Mouse (Mus musculus) C2C12 (cell line): ENCODE results near the gene Tmbim1. TPM values are rescaled to one million over a fixed set of nuclear protein-coding genes. Genes with fewer than 3 reads are reported as not detected.
A peak's percentile ranks its signal among the peaks of the same experiment; 100 is the strongest.

ENCODE experiments used
- H3K27me3 ChIP-seq: one replicate; pipeline ENCODE4 v1.6.1; 2011; ENCODE audit not compliant: control insufficient read depth, insufficient read depth, insufficient read length
- H3K36me3 ChIP-seq: one replicate; pipeline ENCODE4 v1.6.1; 2011; ENCODE audit not compliant: control insufficient read depth, insufficient read depth
- H3K4me3 ChIP-seq: one replicate; pipeline ENCODE4 v1.5.1; 2011; ENCODE audit warnings: mild to moderate bottlenecking, control low read depth; ENCODE audit not compliant: poor library complexity, insufficient read depth, severe bottlenecking
- H3K79me2 ChIP-seq: one replicate; pipeline ENCODE4 v1.6.1; 2011; ENCODE audit not compliant: control insufficient read depth, insufficient read depth
- H3K79me3 ChIP-seq: one replicate; pipeline ENCODE4 v1.6.1; 2011; ENCODE audit warnings: low read depth, control low read depth
- H3ac ChIP-seq: one replicate; pipeline ENCODE3; 2011; ENCODE audit warnings: low read depth; ENCODE audit not compliant: control insufficient read depth, insufficient read length
- CEBPB ChIP-seq: IDR thresholded peaks from one replicate; pipeline ENCODE4 v1.6.1; 2011; ENCODE audit warnings: low read depth, mild to moderate bottlenecking, control low read depth, moderate library complexity
- CTCF ChIP-seq: IDR thresholded peaks from one replicate; pipeline ENCODE4 v1.5.1; 2011; ENCODE audit not compliant: control insufficient read depth, insufficient read depth, insufficient read length
- FOSL1 ChIP-seq: IDR thresholded peaks from one replicate; pipeline ENCODE4 v1.8.0; 2011; ENCODE audit warnings: mild to moderate bottlenecking, low read length; ENCODE audit not compliant: poor library complexity, insufficient read depth, severe bottlenecking
- MAX ChIP-seq: IDR thresholded peaks from one replicate; pipeline ENCODE4 v1.6.1; 2011; ENCODE audit warnings: mild to moderate bottlenecking, control low read depth
- MYOD1 ChIP-seq: IDR thresholded peaks from one replicate; pipeline ENCODE4 v1.6.1; 2011; ENCODE audit warnings: low read depth; ENCODE audit not compliant: control insufficient read depth, insufficient read length
- MYOG ChIP-seq: IDR thresholded peaks from one replicate; pipeline ENCODE4 v1.6.1; 2011; ENCODE audit not compliant: control insufficient read depth, insufficient read length; ENCODE audit errors: extremely low read depth
- USF1 ChIP-seq: IDR thresholded peaks from one replicate; pipeline ENCODE4 v1.6.1; 2011; ENCODE audit warnings: low read depth, mild to moderate bottlenecking, control low read depth, moderate library complexity
- polyA plus RNA-seq: library from polyadenylated mRNA; unstranded; fragments of >200 nt; fragmentation: generic; extraction: Trizol; gene quantifications from one replicate; pipeline ENCODE4 v1.2.1, GENCODE M21; 2012; ENCODE audit warnings: missing spikeins

The Tmbim1 gene
- polyA plus RNA-seq, 1 experiment: 38.1 TPM

DNA sequence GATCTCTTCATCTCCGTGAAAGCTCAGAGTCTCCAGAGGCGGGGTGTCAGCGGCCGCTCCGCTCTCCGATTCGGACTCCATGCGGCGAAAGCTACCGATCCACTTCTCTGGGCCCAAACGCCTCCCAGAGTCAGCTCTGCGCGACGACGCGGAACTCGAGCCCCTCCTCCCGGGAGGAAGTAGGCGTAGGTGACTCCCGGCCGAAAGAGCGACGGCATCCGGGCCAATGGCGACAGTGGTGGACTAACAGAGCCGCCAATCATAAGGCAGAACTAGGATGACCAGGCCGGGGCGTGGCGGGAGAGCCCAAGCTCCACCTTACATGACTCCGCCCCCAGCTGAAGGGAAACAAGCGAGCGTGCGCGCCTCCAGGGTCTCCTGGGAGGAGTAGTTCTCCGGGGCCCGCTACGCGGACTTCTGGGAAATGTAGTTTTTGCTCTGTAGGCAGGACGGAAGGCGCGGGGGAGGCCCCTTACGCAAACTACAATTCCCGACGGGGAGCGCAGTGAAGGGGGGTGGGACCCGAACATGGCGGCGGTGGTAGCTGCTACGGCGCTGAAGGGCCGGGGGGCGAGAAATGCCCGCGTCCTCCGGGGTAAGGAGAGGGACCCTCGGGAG is 20.8 kb downstream of the Tmbim1 start, which contains the start of the genes Aamp and Pnkd:
TSS of gene Aamp (minus strand) at position 196 of the 618 bp plus-strand sequence.
TSS of gene Pnkd (plus strand) at position 388 of the 618 bp plus-strand sequence.
- Histone ChIP-seq H3ac (peak within 1 kb of the TSS; percentile 80), H3K36me3 (peaks cover 54% of the 10 kb centered on the region), H3K79me3 (peaks cover 10% of the 10 kb centered on the region), H3K4me3 (peak within 1 kb of the TSS; percentile 79), H3K27me3 (no peaks in the 10 kb centered on the region), H3K79me2 (peaks cover 31% of the 10 kb centered on the region)
- TF ChIP-seq CTCF: no peak
- peak; percentile 80 for TF ChIP-seq MAX
- TF ChIP-seq CEBPB: peak; percentile 19
- no peak for TF ChIP-seq MYOD1

- peaks cover 47% of the 10 kb centered on the region for H3K36me3 ChIP-seq
- TF ChIP-seq MYOG: no peak
- TF ChIP-seq FOSL1: no peak
- no peak for TF ChIP-seq MYOD1
- no peak for TF ChIP-seq CEBPB
- TF ChIP-seq MAX: no peak
- no peak for TF ChIP-seq CTCF
- no peak for TF ChIP-seq USF1
- peak overlapping the region; percentile 79 for H3K4me3 ChIP-seq
These were observed 21.5 kb downstream of the Tmbim1 start for GRCm38 (mm10) chr1:74283686-74284463.

DNA sequence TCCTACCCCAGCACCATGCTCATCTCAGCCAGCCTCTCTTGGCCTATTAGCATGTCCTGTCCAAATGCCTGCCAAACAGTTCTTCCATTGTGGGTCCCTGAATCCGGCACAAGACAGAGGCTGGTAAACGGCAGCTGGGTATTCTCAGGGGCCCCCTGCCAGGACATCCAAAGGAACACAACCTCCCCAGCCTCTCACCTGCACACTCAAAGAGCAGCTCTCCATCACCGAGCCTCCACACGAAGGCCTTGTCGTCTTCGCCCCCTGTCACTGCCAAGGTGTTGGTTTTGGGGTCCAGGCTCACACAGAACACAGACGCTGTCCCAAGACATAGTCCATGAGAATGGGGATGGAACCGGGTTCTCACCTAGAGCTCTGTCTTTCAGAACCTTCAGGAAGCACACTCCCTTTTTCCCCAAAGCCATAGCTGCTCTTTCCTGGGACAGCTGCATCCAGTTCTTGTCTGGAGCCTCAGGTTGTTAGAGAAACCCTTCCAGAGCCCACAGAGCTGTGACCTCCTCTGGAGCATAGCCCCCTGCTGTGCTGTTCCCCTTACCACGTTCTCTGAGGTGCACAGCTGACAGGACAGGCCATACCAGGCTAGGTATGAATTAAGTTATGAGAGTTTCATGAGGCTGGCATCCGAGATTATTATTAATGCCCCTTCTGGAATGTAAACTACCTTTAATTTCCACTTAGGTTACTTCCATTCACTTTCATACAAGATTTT is 22.4 kb downstream of the Tmbim1 start:
- Histone ChIP-seq H3K4me3 (no peak overlapping the region), H3K27me3 (no peaks in the 10 kb centered on the region), H3K36me3 (peaks cover 40% of the 10 kb centered on the region), H3K79me3 (peaks cover 10% of the 10 kb centered on the region), H3ac (no peak overlapping the region), H3K79me2 (peaks cover 31% of the 10 kb centered on the region)
- TF ChIP-seq MAX: no peak
- TF ChIP-seq MYOG: no peak
- TF ChIP-seq USF1: no peak
- no peak for TF ChIP-seq MYOD1
- no peak for TF ChIP-seq CEBPB
- TF ChIP-seq CTCF: no peak
- no peak for TF ChIP-seq FOSL1

More at GRCm38 (mm10) chr1:74283686-74284463, 21.5 kb downstream of the Tmbim1 start:
- peaks cover 10% of the 10 kb centered on the region for H3K79me3 ChIP-seq
- H3K79me2 ChIP-seq: peaks cover 31% of the 10 kb centered on the region
- peak overlapping the region; percentile 74 for H3ac ChIP-seq
- H3K27me3 ChIP-seq: no peaks in the 10 kb centered on the region

DNA sequence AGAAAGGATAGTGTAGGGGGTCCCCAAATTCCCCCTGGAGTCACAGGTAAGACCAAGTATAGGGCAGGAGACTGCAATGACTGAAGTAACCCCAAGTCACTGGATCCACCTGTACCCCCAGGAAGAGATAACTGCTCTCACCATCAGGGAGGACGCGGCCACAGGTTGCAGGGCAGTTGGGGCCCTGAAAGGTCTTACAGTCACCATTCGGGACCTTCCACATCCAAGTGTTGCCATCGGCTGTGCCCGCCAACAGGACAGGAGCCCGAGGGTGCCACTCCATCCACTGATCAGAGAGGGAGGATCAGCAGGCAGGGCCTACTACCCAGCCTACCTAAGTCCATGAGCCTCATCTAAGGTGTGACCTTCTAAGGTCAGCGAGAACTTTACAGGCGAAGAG is 23.5 kb downstream of the Tmbim1 start:
- Histone ChIP-seq H3K27me3 (no peaks in the 10 kb centered on the region), H3ac (no peak overlapping the region), H3K36me3 (peaks cover 31% of the 10 kb centered on the region), H3K79me3 (peaks cover 10% of the 10 kb centered on the region), H3K79me2 (peaks cover 31% of the 10 kb centered on the region), H3K4me3 (no peak overlapping the region)
- no peak for TF ChIP-seq USF1
- no peak for TF ChIP-seq CTCF
- no peak for TF ChIP-seq CEBPB
- TF ChIP-seq MYOG: no peak
- no peak for TF ChIP-seq FOSL1
- TF ChIP-seq MYOD1: no peak
- no peak for TF ChIP-seq MAX

DNA sequence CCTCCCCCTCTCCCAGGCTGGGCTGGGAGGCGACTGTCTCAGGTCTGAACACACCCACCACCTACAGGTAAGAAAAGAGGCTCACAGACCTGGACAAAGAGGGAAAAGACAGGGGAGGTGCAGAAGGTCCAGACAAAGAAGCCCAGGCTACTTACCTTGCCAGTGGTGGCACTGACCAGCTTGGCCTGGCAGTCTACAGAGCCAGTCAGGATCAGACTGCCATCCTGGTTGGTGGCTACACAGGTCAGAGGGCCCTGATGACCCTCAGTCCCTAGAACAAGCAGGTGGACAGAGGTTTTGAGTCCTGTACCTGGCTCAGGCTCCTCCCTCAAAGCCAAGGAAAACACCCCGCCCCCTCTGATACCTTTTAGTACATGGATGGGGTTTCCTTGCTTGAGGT is 24.1 kb downstream of the Tmbim1 start:
- Histone ChIP-seq H3K79me2 (peaks cover 31% of the 10 kb centered on the region), H3ac (no peak overlapping the region), H3K36me3 (peaks cover 28% of the 10 kb centered on the region), H3K79me3 (peaks cover 10% of the 10 kb centered on the region), H3K27me3 (no peaks in the 10 kb centered on the region), H3K4me3 (no peak overlapping the region)
- TF ChIP-seq MYOG (no peak), MYOD1 (no peak), FOSL1 (no peak), USF1 (no peak), CEBPB (no peak), CTCF (no peak), MAX (no peak)
